Mouse (Mus musculus) E14TG2a.4 (cell line): ENCODE results near the gene Tmem52b.

ENCODE experiments used
- CTCF ChIP-seq: conservative IDR thresholded peaks from 2 replicates; pipeline ENCODE4 v1.5.1; 2014; ENCODE audit warnings: low read length
- NANOG ChIP-seq: IDR thresholded peaks from 2 replicates; pipeline ENCODE4 v1.6.1; 2014; ENCODE audit warnings: borderline replicate concordance, low read length, mixed read lengths

GRCm38 (mm10) chr6:129534627-129535190, 22.4 kb downstream of the Tmem52b start:
- no peak for TF ChIP-seq CTCF
- no peak for TF ChIP-seq NANOG
